Mouse (Mus musculus) urinary bladder, postnatal 0 days (tissue): ENCODE measurements around the gene Aff3. TPM values are rescaled to one million over a fixed set of nuclear protein-coding genes. Genes with fewer than 3 reads are reported as not detected.

Source experiments
- polyA plus RNA-seq: library from polyadenylated mRNA; unstranded; fragments of >200 nt; fragmentation: Nextera tagmentation; extraction: Ambion mirVana; gene quantifications from 2 replicates; pipeline ENCODE4 v1.2.1, GENCODE M21; 2015

Gene Aff3
- 3.9 and 4.6 TPM in 2 replicates for polyA plus RNA-seq

DNA sequence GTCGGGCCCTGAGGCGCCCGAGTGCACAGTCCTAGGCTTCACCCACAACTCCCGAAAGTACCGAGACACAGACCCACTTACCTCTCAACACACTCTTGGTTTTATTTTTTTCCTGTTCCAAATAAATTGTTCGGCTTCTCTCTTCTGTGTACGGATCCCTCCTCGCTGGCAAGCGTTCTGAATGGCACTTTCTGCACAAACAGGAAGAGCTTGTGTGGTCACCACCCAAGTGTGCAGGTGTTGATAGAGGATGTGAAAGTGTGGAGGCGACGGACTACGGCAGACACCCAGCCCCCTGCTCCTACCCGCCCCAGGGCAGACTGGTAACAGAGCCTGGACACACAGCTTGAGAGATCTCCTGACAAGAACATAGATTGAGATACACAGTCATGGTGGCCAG lies at the start of gene Aff3:
TSS of gene Aff3 (minus strand) at position 179 of the 400 bp plus-strand sequence.

DNA sequence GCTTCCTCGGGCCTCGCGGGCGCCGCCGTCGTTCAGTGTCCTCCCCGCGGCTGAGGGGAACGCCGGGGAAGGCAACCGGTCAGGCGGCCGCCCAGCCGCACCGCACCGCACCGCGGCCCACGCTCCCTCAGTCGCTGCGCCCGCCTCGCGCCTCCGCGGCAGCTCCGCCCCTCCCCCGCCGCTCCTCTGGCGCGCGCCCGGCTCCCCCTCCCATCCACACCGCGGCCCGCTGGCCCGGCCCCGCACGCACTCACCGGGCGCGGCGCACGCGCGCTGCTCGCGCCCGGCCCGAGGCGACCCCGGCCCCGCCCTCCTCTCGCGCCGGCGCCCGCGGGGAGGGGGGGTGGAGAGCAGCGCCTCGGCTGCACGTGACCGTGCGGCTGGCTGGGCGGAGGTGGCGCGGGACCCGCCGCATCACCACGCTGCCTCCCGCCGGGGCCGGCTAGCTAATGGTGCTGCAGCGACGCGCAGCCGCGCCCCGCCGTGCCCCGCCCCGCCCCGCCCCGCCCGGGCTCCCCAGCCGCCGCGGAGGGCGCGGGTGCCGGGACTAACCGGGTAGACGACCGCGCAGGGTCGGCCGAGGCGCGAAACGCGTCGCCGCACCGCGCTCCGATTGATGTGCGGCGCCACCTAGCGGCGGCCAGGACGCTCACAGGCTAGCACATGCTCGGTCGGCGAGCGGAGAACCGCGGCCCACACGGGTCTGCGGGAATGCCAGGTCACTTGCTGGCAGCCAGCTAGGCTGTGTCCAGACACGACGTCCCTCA lies 535.1 kb downstream of the Aff3 start, which contains the start of gene Rev1:
TSS of gene Rev1 (minus strand) at position 301 of the 767 bp plus-strand sequence.

Other genes starting within 250 kb of the Aff3 start
- 0.22 and 0.23 TPM in 2 replicates for gene Lonrf2, start 171.8 kb upstream of the Aff3 start, polyA plus RNA-seq
- gene Chst10, start 233.2 kb upstream of the Aff3 start, polyA plus RNA-seq: 1.3 and 1.8 TPM in 2 replicates